Mouse (Mus musculus): ENCODE results near the gene S1pr4.
A peak's percentile ranks its signal among the peaks of the same experiment; 100 is the strongest.

The S1pr4 gene

GRCm38 (mm10) chr10:81466066-81466465 is 33.9 kb downstream of the S1pr4 start:
- no peak for DNase-seq (ENCODE audit: extremely low spot score, low read depth, low spot score)

GRCm38 (mm10) chr10:81465265-81465645 is 34.7 kb downstream of the S1pr4 start:
- DNase-seq (ENCODE audit: extremely low spot score, low read depth, low spot score): no peak

- no peak for DNase-seq (ENCODE audit: extremely low spot score, low read depth, low spot score)
These were observed 35.3 kb downstream of the S1pr4 start for GRCm38 (mm10) chr10:81464405-81465264.

- no peak for DNase-seq (ENCODE audit: extremely low spot score, low read depth, low spot score)
These were observed 36.4 kb downstream of the S1pr4 start for GRCm38 (mm10) chr10:81463531-81463930.

- no peak for DNase-seq (ENCODE audit: extremely low spot score, low read depth, low spot score)
These were observed 37.0 kb downstream of the S1pr4 start for GRCm38 (mm10) chr10:81462917-81463316.

GRCm38 (mm10) chr10:81462415-81462804 is 37.5 kb downstream of the S1pr4 start:
- no peak for DNase-seq (ENCODE audit: extremely low spot score, low read depth, low spot score)

GRCm38 (mm10) chr10:81461673-81462414 is 38.1 kb downstream of the S1pr4 start:
- no peak for DNase-seq (ENCODE audit: extremely low spot score, low read depth, low spot score)

- DNase-seq (ENCODE audit: extremely low spot score, low read depth, low spot score): no peak
These were observed 39.0 kb downstream of the S1pr4 start for GRCm38 (mm10) chr10:81460951-81461350.

GRCm38 (mm10) chr10:81460471-81460870 is 39.5 kb downstream of the S1pr4 start:
- no peak for DNase-seq (ENCODE audit: extremely low spot score, low read depth, low spot score)

- DNase-seq (ENCODE audit: extremely low spot score, low read depth, low spot score): no peak
These were observed 40.5 kb downstream of the S1pr4 start for GRCm38 (mm10) chr10:81459399-81459798.

GRCm38 (mm10) chr10:81458267-81458666 is 41.7 kb downstream of the S1pr4 start:
- DNase-seq (ENCODE audit: extremely low spot score, low read depth, low spot score): no peak

- no peak for DNase-seq (ENCODE audit: extremely low spot score, low read depth, low spot score)
These were observed 42.3 kb downstream of the S1pr4 start for GRCm38 (mm10) chr10:81457624-81458023.

GRCm38 (mm10) chr10:81456983-81457563 is 42.9 kb downstream of the S1pr4 start:
- DNase-seq (ENCODE audit: extremely low spot score, low read depth, low spot score): no peak

GRCm38 (mm10) chr10:81455181-81455895 is 44.6 kb downstream of the S1pr4 start, which contains the start of gene Nfic:
Gene Nfic (minus strand): TSS chr10:81455635.
- DNase-seq (ENCODE audit: extremely low spot score, low read depth, low spot score): no peak

- DNase-seq (ENCODE audit: extremely low spot score, low read depth, low spot score): no peak
These were observed 45.8 kb downstream of the S1pr4 start for GRCm38 (mm10) chr10:81454106-81454505.

GRCm38 (mm10) chr10:81452947-81453288 is 47.0 kb downstream of the S1pr4 start:
- no peak for DNase-seq (ENCODE audit: extremely low spot score, low read depth, low spot score)

GRCm38 (mm10) chr10:81452237-81452946 is 47.5 kb downstream of the S1pr4 start:
- no peak for DNase-seq (ENCODE audit: extremely low spot score, low read depth, low spot score)

- DNase-seq (ENCODE audit: extremely low spot score, low read depth, low spot score): no peak
These were observed 48.6 kb downstream of the S1pr4 start for GRCm38 (mm10) chr10:81451365-81451745.

GRCm38 (mm10) chr10:81450641-81451364 is 49.1 kb downstream of the S1pr4 start:
- DNase-seq (ENCODE audit: extremely low spot score, low read depth, low spot score): no peak

GRCm38 (mm10) chr10:81450140-81450539 is 49.8 kb downstream of the S1pr4 start:
- peak; percentile 75 for DNase-seq (ENCODE audit: extremely low spot score, low read depth, low spot score)
